Mouse (Mus musculus): ENCODE measurements at regions not wholly inside any gene's neighbourhood (a gene's known extent, or its start where the extent isn't known, plus 50 kb on each side); places are given as distances from the start of the nearest gene placed in this dataset.

DNA sequence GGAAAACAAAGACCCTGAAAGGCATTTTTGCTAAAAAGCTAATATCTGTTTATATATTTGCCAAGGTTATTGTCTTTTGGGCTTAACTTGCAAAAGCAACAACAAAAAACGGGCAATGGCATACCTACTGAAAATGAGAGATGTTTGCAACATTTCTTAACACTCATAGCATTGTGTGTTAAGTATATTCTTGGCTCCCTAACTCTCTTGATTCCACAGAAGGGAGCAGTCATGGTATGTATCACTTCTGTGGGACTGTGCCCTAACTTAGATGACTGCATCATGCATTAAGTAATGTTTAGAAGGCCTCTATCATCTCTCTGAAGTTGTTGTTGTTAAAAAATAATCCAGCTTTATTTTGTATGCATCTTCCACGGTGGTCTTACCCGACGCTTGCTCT, 67.5 kb upstream of the Ednrb start:
- TF ChIP-seq POLR2A (IDR thresholded peaks at IDR 0.05; ENCODE audit: insufficient read depth, low read length) (no peak), CTCF (IDR thresholded peaks at IDR 0.05; ENCODE audit: low read depth, low read length) (no peak)
